Mouse (Mus musculus): Measurements from ENCODE around the gene Dync2li1.

DNA sequence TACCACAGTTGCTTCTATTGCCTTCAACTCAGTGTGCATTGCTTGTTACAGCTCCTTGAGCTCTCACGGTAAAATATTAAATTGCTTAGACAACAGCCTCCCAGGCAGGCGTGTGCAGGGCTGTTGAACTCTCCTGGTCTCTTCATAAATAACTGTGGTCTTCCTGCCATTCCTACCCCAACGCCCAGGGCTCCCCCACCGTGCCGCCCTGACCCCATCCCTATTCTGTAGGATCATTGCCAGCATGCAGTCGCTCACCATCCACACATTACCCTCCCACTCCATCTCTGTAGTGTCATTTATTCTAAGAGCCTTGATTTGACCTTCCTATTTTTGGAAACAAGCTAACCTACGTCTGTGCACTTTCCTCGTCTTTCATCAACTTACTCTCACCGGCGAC is 38.8 kb downstream of the Dync2li1 start:
- TF ChIP-seq POLR2A (IDR thresholded peaks at IDR 0.05; ENCODE audit: low read depth, low read length) = no peak
- TF ChIP-seq CTCF (IDR thresholded peaks at IDR 0.05; ENCODE audit: extremely low read depth, insufficient read depth, insufficient read length, insufficient replicate concordance) = no peak
